Mouse (Mus musculus) liver (tissue): ENCODE measurements around the gene 3110021N24Rik.
"Not testable (repeated sequence)": the region's sequence is repeated elsewhere in the genome, so short reads cannot be mapped to it uniquely, and the experiment has no call there.

Experiments
- DNase-seq: peaks from one replicate; pipeline ENCODE4 v3.0.0-alpha.2; 2020; ENCODE audit warnings: mixed read lengths

3110021N24Rik gene

DNA sequence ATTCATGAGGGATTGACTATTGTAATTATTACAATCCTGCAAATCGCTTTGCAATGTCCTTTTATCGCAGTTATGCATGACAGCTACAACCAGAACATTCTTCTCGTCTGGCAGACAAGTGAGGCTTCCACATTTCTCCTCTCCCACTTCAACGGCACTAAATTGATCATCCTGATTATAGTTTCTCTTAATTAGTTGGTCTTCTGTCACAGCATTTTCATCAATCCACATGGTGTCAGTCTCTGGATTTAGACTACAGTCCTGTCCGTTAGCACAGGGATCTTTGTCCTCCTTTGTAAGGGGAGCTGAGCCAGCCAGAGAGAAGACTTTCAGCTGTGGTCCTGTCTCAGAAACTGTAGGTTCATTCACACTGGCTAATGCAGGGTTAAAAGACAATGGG is at the start of gene 3110021N24Rik:
TSS of gene 3110021N24Rik (plus strand) at position 301 of the 400 bp plus-strand sequence.
- no peak for DNase-seq

DNA sequence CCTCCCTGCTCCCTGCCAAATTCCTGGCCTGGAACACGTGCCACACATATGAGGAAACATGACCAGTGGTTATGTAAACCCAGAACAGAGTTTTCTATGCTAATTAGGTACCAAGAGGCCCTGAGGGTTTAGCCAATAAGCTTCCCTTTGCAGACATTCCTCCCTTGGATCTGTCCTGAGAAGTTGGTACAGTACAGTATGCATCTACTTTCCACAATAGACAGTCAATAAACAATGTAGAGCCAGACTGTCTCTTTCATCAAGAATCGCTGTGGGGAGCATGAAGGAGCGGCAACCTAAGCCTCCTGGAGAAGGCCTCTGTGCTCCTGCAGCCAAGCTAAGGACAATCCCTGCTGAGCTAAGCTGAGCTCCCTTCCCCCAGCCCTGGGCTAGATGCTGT is 33.3 kb upstream of the 3110021N24Rik start:
- no peak for DNase-seq

DNA sequence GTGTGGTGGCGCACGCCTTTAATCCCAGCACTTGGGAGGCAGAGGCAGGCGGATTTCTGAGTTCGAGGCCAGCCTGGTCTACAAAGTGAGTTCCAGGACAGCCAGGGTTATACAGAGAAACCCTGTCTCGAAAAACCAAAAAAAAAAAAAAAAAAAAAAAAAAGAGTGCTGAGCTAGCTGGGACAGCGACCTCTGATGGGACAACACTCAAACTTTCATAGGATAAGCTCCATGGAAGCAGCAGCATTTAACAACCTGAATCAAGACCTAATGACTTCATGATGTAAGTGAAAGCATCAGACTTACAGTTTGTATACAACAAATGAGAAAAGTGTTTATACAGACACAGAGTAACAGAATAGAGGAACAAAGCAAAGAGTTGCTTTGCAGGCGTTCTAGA is 32.4 kb upstream of the 3110021N24Rik start:
- DNase-seq = not testable (repeated sequence)

DNA sequence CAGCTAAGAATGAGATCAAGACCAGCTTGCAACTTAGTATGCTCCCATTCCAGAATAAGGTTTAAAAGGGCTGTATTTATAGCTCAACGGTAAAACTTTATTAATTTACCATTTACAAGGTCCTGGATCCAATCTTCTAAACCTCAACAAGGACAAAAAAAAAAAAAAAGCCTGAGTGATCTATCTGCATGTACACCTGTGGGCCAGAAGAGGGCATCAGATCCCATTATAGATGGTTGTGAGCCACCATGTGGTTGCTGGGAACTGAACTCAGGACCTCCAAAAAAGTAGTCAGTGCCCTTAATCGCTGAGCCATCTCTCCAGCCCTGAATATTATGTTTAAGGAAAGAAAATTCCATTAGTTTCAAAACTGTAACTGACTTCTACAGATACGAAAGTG is 29.0 kb upstream of the 3110021N24Rik start:
- DNase-seq = no peak

DNA sequence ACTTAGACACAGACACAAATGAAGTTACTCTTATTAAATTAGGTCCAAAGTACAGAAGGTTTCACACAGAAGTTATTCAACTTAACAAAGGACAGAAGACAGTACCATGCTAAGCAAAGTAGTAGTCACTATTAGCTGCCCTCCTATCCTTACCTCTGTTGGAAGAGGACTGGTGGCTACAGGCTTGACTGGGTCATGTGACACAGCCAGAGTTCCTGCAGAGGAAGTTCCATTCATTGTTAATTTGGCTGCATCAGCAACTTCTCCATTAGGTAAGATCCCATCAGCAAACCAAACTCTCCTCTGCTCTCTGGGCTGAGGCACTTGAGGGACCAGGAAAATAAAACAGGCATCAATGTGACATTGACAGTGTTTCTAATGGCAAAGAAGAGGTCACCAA is 28.0 kb upstream of the 3110021N24Rik start:
- DNase-seq = no peak

DNA sequence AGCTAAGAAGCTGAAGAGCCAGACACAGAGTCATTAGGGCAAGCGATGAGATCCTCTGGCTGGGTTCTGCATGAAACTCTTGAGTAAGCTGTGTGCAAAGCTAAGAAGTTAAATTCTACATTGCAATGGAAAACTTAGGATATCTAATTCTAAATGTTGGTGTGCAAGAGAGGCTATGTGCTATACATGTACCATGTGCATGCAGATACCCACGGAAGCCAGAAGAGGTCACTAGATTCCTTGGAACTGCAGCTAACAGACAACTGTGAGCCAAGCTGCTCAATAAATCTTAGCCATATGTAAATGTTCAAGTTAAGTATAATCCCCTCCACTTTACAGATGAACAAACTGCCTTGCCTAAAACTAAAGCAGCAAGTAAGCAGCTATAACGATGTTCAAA is 22.5 kb upstream of the 3110021N24Rik start:
- peak; percentile 11 for DNase-seq

DNA sequence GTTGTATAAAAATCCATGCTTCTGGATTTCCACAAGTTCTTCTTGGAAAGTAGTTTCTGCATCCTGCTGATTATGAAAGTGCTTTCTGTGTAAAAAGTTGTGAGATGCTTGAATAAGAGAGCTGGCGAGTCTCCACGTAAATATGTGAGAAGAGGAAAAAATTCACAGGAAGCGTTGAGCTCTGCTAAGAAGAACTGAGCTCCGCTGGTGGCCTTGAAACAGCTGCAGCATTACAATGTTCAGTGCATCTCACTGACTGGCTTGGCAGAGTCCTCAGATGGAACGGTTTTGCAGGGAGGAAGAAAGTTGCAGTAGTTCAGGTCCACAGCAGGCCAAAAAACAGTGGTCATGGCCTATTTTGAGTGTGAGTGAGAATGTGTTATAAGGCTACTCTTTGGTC is 11.2 kb upstream of the 3110021N24Rik start:
- DNase-seq = no peak

DNA sequence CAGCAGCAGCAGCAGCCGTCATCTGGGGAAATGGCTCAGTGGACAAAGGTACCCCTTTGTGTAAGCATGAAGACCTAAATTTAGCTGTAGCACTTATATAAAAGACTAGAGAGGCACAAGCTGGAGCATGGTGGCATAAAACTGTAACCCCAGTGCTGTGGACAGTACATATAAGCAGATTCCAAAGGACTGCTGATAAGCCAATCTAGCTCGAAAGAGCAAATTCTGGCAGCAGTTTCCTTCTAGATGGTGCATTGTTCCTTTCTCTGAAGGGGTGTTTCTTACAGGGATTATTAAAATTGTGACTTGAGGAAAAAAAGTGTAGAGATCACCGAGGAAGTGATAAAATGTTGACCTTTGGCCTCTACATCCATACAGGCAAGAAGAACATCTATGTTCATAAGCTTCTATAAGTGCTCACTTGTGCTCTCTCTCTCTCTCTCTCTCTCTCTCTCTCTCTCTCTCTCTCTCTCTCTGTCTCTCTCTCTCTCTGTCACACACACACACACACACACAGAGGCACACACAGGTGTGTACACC is 1.9 kb downstream of the 3110021N24Rik start:
- no peak for DNase-seq

DNA sequence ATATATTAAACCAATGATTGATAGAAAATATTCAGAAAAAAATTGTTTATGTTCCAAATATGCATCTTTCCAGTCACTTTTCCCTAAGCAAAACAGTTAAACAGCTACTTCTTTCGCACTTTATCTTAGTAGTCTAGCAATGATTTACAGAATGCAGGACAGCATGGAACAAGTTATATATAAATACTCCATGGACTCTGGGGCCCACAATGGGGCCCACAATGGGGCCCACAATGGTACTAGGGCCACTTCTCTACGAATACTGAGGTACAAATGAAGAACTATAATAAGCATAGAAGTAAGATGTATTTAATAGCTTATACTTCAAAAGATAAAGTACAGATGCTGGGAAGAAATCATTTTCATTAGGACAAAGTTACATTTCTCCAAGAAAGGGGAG is 4.7 kb downstream of the 3110021N24Rik start:
- no peak for DNase-seq

DNA sequence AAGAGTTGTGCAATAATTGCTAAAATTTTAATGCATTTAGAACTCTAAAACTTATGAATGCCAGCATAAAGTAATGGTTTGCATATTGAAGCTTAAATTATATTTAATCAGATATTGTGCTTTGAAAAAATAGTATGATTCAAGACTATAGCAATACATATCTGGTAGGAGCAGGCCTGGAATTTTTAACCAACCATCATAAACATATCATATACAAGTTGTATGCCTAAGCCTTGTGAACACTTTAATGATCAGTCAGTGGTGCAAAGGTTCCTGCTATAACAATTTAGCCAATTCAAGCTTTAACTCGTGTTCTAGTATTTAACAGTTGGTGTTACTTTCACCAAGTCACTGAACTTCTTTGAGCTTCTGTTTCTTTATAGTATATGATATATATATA is 11.0 kb downstream of the 3110021N24Rik start:
- no peak for DNase-seq

DNA sequence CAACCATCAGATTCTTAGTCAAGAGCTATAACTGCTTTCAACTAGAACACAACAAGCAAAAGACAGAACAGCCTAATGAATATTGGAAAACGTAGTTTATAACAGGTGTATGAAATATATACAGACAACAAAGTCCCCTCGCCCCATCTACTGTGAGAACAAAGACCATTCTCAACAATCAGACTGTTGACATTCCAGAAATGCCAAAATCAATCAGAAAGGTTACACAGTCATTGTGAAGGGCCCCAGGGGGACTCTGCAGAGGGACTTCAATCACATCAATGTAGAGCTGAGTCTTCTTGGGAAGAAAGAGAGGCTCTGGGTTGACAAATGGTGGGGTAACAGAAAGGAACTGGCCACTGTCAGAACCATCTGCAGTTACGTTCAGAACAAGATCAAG is 12.1 kb downstream of the 3110021N24Rik start:
- DNase-seq = no peak

DNA sequence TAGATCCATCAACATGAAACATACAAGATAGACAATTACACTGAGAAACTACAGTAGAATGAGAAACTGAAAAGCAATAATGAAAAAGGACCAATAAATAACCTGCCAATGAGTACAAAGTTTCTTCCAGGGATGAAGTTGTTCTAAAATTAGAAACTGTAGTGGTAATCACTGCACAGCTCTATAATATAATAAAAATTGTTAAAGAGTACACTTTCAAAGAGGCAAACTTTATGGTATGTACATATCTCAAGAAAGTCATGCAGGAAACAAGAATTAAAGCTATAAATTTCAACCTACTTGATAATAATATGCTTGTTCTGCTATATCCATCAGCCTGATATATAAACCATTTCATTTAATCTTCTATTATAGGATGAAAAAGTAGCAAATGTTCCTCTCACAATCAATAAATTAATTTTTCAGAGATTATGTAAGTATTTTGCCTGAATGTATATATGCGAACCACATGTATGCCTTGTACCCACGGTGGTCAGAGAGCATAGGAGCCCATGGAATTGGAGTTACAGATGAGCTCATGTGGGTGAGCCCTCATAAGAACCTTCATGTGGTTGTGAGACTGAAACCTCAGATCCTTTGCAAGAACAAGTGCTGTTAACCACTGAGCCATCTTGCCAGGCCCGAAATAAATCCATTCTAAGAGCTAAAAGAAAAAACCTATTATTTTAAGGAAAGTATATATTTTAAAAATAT is 26.9 kb downstream of the 3110021N24Rik start:
- DNase-seq = no peak

DNA sequence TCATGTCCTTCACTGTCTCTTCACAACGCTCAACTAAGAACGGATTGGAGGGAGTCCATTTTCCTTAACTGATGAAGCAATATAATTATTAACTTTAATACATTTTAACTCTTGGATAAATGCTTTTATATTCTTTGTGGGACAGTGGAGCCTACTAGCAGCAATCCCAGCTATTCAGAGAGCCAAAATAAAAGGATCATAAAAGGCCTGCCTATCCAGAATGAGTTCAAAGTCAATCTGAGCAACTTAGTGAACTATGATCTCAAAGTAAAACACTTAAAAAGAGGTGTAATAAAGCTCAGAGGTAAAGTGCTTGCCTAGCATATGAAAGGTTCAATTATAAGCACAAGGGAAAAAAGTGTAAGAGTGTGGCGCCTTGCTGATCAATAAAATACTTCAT is 40.1 kb downstream of the 3110021N24Rik start:
- DNase-seq = no peak

DNA sequence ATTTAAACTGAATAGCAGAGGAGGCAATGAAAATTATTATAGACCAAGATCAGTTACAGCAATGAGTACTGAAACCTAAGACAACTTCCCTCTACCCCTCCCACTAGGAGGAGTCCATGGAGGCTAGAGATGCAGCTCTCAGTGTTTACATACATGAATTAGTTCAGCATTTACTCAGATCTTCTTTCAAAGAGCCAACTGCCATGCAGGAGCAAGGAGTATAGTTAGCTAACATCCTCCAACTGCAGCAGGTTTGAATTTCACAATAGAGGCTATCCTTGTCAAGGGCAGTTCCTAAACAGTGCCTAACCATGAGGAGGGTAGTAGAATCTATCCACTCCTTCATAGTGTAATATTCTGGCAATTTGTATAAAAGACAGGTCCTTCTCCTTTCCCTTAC is 49.1 kb downstream of the 3110021N24Rik start:
- DNase-seq = no peak

DNA sequence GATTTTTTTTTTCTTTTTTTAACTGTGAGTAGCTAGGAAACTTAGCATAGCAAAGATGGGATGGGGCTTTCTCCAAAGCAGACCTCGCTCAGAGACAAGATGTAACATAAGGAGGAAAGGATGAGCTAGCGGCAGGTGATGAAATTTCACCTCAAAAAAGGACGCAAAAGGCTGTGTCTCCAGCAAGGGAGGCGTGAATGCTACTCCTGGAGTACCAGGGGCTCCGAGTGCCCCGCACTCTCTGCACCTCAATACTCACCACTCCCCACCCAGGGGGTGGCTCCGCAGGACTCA is 60.3 kb downstream of the 3110021N24Rik start:
- no peak for DNase-seq

DNA sequence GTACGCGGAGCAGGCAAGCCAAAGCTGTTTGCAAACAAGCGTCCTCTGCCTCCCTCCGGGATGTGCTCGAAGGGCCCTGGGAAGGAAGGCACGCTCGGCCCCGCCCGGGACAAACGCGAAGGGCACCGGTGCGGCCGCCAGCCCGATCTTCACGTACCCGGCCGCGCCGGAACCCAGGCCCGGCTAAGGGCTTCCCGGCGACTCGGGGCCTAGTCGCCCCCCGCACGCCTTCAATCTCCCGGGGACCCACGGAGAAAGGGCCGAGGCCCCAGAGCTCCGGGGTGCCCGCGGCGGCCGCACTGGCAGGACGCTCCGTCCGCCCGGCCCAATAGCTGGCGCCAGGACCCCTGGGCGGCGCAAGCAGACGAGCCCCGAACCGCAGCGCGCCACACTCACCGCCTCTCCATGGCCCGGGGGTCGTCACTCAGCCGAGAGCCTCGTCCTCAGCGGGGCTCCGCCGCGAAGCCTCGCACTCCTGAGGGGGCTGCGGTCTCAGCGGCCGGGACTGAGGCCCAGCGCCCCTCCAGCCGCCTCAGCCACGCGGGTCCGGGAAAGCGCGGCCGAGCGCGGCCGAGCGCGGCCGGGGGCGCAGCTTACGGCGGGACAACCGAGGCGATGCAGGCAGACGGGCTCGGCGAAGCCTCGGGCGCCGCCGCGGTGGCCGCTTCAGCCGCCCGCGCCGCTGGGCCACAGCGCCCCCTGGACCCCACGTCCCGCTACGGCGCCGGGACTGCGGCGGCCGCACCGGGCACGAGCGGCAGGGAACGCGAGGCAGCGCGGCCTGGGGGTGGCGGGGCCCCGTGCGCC is 60.8 kb downstream of the 3110021N24Rik start, which contains the start of gene Zfyve9:
TSS of gene Zfyve9 (minus strand) at position 742 of the 807 bp plus-strand sequence.
- DNase-seq = peak; percentile 70

DNA sequence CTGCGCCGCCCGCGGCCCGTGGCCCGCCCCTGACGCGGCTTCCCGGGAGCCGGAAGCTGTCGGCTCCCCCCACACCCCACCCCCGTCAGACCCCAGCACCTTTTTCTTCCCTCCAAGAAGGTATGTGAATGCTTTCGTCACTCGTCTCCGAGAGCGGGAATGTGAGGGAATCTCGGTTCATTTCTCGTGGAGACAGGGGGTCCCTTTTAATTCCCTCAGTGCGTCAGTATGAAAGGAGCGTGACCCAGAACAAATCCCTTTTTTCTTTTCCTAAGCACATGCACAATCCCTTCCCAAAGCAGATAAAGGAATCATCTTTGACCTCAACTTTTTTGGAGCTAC is 61.4 kb downstream of the 3110021N24Rik start:
- no peak for DNase-seq

DNA sequence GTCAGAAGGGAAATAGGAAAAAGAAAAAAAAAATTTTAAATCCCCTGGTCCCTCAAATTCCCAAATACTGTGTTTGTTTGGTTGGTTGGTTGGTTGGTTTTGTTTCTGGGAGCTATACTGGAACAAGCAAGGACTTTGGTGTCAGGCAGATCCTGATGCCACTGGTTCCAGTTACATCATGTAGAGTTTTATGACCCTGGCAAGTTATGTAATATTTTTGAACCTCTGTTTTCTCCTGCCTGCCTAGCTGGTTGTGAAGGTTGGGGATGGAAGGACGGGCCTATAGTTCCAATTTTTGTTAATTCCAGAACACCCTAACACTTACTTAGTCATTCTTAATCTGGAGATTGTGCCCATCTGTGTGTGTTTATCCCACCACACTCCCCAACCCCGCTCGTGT is 62.1 kb downstream of the 3110021N24Rik start:
- DNase-seq = no peak

DNA sequence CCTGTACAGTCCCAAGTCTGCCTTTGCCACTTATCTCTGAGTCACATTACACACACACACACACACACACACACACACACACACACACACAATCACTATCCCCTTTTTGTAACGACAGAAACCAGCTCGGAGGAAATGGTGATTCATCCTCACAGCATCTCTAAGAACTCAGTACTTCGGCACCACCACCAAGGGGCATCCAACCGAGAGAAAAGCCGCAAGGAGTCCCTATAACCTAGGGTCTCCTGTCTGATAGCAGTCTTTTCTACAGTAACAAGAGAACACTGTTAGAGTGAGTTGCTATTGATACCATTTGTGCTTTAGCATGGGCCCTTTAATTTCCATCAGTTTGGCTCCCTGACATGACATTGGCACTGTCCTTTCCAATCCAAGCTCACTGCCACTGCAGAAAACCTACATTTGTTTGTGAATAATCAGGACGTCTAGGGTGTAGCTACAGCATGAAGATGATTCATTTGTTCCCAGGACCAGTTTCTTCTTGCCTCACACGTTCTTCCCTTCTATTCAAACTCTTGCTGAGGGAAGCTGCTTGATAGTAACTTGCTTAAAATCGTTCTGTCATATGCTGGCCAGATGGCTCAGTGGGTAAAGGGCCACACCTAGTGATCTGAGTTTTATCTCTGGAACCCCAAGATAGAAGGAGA is 63.1 kb downstream of the 3110021N24Rik start:
- DNase-seq = no peak

DNA sequence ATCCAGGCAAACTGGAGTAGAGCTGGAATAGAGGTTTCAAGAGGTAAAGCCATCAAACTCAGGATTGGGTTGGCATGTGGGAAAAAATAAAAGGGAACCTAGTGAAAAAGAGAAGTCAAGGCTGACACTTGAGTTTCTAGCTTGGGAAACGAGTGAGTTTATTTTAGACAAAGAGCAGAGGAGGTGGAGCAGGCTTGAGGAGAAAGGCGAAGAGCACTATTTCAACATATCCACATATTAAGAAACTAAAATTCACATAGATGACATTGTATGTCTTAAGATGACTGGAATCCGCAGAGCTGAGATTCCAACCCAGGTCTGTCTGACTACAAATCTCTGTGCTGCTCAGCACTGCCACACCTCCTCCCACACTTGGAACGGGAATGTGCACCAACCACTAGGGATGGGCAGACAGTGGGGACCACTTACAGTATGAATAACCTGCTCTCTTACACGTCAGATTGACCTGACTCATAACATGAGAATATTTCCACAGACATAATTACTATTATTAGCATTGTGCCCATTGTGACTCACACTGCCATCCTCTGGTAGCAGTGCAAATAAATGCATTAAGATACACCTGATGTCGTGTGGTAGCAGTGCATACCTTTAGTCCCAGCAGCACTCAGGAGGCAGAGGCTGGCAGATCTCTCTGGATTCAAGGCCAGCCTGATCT is 69.9 kb downstream of the 3110021N24Rik start:
- DNase-seq = no peak

DNA sequence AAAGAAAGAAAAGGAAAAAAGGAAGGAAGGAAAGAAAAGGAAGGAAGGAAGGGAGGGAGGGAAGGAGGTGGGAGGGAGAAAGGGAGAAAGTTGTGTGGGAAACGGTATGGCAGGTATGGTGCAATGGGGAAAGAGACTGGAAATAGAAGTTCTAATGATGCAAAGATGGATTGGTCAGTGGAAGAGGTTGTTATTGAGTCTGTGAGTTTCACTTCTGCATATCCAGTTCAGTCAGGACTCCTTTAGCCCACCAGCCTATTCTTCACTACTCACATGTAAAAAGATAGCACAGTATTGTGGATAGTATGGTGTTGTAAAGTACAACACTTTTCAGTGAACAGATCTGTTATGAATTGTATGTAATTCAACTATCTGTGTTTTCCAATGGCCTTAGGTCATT is 71.1 kb downstream of the 3110021N24Rik start:
- DNase-seq = no peak

DNA sequence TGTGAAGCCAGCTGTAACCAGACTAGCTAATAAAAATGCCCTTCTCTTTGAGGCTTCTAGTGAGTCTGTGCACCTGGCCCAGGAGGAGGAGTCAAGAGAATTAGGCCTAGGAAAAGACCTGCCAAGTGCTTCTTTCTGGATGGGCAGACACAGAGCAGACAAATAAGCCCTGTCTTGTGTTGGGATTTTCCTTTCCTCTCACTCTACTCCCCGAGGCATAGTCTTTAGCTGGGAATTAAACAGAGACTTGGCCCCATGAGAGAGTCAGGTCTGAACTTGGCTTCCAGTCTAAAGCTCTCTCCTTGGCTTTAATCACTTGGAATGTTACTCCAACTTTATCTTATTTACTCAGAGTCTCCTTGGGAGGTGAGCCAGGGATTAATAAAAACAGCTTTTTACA is 74.5 kb downstream of the 3110021N24Rik start:
- no peak for DNase-seq

DNA sequence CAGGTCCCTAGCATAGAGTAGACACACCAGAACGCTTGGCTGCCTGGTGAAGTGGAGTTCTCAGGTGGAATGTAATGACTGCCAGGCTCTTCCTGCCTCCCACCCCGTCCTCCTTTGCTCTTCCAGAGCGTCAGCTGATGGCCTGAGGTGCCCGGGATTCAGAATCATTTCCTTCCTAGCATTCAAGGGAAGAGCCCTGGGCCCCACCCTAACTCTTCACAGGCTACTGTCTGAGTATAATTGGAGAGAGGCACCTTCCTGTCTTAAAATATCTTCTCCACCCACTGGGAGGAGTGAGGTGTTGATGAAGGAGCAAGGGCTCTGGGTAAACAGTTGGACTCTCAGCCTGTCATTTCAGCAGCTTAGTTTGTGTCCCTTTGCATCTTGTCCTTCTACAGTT is 77.3 kb downstream of the 3110021N24Rik start:
- no peak for DNase-seq
